Mouse (Mus musculus): ENCODE results near the gene Ank. TPM values are rescaled to one million over a fixed set of nuclear protein-coding genes. Genes with fewer than 3 reads are reported as not detected.
A peak's percentile ranks its signal among the peaks of the same experiment; 100 is the strongest.

The Ank gene
- polyA plus RNA-seq, 1 experiment from 2014 or later = 16.7 TPM

DNA sequence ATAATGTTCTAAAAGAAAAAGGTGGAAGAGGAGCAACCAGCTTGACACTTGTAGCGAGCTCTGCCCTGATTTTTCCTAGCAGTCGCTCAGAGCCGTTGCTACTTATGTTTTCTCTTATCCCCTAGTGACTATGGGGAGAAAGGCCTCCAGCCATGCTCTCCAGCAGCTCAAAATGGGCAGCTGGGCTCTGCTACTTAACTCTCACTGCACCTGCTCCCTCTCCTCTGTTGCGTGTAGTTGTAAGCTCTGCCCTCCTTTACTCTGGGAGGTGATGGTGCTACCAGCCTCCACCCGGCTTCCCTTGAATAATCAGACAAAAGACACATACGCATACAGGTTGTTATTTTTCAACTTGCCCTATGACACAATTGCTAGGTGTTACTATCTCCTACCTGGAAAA is 101.9 kb downstream of the Ank start:
- Histone ChIP-seq H3K4me3 (replicated peaks) (no peak overlapping the region), H3K4me1 (no peaks in the 10 kb centered on the region), H3K9me3 (replicated peaks) (no peaks in the 10 kb centered on the region), H3K27ac (replicated peaks) (no peak overlapping the region), H3K9ac (replicated peaks) (no peak overlapping the region), H3K4me2 (no peak overlapping the region), H3K27me3 (replicated peaks) (no peaks in the 10 kb centered on the region), H3K36me3 (peaks cover 58% of the 10 kb centered on the region)
- WGBS = 70% methylated on average over 6 of the region's 6 CpGs
- ATAC-seq (ENCODE audit: low FRiP score) = no peak

DNA sequence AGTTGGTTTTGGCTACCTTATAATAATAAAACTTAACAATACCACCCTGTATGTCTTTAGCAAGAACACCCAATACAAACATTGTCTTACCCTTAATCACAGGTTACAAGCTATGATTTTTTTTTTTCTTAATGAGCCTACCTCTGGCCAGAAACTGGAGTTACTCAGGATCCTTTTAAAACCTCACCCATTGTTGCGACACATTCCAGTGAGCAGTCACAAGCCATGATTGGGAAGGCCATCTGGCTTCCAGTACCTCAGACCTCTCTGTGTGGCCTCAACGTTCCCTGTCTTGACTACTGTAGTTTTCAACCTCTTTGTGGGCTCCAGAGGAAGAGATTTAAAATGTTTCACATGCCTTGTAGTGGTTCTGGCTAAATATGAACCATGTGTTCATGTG is 103.4 kb downstream of the Ank start:
- Histone ChIP-seq H3K4me2 (no peak overlapping the region), H3K27ac (replicated peaks) (no peak overlapping the region), H3K9me3 (replicated peaks) (no peaks in the 10 kb centered on the region), H3K9ac (replicated peaks) (no peak overlapping the region), H3K27me3 (replicated peaks) (no peaks in the 10 kb centered on the region), H3K36me3 (peaks cover 56% of the 10 kb centered on the region), H3K4me3 (replicated peaks) (no peak overlapping the region), H3K4me1 (no peaks in the 10 kb centered on the region)
- 78% methylated on average over 2 of the region's 2 CpGs for WGBS
- no peak for ATAC-seq (ENCODE audit: low FRiP score)

DNA sequence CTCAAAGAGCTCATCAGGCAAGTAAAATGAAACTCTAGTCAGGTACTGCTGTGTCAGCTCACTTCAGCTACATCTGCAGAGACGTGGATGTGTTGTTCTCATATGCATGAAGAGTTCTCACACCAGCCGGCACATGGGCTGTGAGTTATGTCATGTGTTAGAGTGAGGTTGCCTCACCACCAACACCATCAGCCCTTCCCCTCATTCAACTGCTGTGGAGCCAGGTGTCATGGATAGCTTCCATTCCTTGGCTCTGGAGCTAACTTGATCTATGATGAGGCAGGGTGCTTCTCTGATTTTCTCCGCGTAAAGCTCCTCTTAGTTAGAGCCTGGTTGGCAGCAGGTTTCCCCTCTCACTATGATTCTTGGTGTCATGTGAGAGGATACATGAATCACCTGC is 103.9 kb downstream of the Ank start:
- Histone ChIP-seq H3K36me3 (peaks cover 54% of the 10 kb centered on the region), H3K9ac (replicated peaks) (no peak overlapping the region), H3K4me2 (no peak overlapping the region), H3K9me3 (replicated peaks) (no peaks in the 10 kb centered on the region), H3K4me1 (no peaks in the 10 kb centered on the region), H3K4me3 (replicated peaks) (no peak overlapping the region), H3K27me3 (replicated peaks) (no peaks in the 10 kb centered on the region), H3K27ac (replicated peaks) (no peak overlapping the region)
- 88% methylated on average over 4 of the region's 4 CpGs for WGBS
- ATAC-seq (ENCODE audit: low FRiP score) = no peak

DNA sequence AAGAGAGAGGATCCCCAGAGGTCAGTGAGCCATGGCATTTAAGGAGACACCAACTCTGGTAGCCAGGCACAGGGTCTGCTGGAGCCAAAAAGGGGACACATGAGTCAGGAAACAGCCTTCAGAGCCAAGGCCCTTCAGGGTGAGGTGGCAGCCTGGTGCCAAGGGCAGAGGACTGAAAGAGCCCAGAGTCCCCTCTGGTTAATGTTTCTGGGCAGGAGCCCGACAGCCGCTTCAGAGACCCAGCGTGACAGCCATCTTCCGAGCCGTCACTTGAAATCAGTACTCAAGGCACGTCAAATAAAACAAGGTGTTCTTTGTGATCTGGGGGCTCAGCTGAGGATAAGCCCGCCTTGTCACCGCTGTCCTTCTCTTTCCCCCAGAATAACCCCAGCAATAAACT is 104.7 kb downstream of the Ank start:
- H3K4me3 ChIP-seq (replicated peaks) = no peak overlapping the region
- H3K36me3 ChIP-seq = peaks cover 46% of the 10 kb centered on the region
- no peaks in the 10 kb centered on the region for H3K9me3 ChIP-seq (replicated peaks)
- H3K4me2 ChIP-seq = no peak overlapping the region
- ATAC-seq (ENCODE audit: low FRiP score) = no peak
- 80% methylated on average over 8 of the region's 8 CpGs for WGBS
- H3K4me1 ChIP-seq = no peaks in the 10 kb centered on the region; the same call in 1 of the 2 replicates
- no peak overlapping the region for H3K9ac ChIP-seq (replicated peaks)
- H3K27ac ChIP-seq (replicated peaks) = no peak overlapping the region
- no peaks in the 10 kb centered on the region for H3K27me3 ChIP-seq (replicated peaks)

DNA sequence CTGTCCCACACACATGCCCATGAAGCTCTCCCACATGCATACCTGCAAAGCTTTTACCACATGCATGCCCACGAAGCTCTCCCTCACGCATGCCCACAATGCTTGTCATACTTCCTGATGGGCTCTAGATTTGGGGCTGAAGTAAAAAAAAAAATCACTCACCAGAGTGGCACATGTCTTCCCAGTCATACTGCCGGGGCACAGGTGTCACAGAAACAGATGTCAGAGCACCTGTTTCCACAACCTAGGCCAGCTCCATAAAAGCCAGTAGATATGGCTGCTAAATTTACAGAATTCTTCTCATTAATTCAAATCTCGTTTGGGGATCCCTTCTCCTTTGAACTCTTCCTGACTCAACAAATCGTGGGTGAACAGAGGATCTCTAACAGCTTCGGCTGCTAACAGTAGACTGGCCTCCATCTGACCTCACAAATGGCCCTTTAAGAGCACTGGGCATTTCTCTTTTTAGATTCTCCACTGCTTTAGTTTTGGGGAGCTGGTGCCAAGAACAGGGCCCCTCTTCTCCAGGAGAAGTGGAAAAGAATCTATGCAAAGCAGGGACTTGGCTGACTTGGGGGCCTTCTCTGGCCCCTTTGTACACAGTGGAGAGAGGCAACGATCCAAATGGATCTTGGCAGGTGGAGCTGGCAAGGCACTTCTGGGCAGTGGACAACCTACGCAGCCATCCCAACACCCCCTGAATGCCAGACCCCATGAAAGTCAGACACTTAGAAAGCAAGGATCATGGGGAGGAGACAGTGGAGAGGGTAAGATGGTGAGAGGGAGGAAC is 108.7 kb downstream of the Ank start:
- Histone ChIP-seq H3K4me3 (replicated peaks) (no peak overlapping the region), H3K27ac (replicated peaks) (no peak overlapping the region), H3K36me3 (peaks cover 24% of the 10 kb centered on the region), H3K4me1 (no peaks in the 10 kb centered on the region; the same call in 1 of the 2 replicates), H3K4me2 (no peak overlapping the region), H3K9ac (replicated peaks) (no peak overlapping the region), H3K9me3 (replicated peaks) (no peaks in the 10 kb centered on the region), H3K27me3 (replicated peaks) (no peaks in the 10 kb centered on the region)
- 79% methylated on average over 8 of the region's 8 CpGs for WGBS
- ATAC-seq (ENCODE audit: low FRiP score) = peak; percentile 81

DNA sequence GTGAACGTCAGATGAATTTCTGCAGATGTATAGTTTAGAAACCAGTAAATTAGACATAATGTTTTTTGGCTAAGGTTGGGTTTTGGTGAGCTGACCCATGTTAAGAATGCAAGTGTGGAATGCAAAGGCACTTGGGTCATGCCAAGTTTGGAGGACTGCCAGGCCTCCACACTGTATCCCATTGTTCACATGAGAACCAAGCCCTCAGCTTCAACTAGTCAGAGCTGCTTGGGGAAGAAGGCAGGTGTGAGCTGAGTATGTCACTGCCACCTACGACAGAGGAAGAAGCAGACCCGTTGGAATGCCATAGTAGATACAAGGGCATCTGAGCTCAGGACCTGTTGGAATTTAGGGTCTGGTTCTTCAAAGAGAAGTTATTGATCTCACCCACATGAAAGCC is 109.5 kb downstream of the Ank start:
- ATAC-seq (ENCODE audit: low FRiP score) = peak; percentile 45; the same call in 1 of the 2 replicates
- 61% methylated on average over 3 of the region's 3 CpGs for WGBS
- Histone ChIP-seq H3K4me1 (no peaks in the 10 kb centered on the region; the same call in 1 of the 2 replicates), H3K9me3 (replicated peaks) (no peaks in the 10 kb centered on the region), H3K9ac (replicated peaks) (no peak overlapping the region), H3K27me3 (replicated peaks) (no peaks in the 10 kb centered on the region), H3K4me3 (replicated peaks) (no peak overlapping the region), H3K4me2 (no peak overlapping the region), H3K36me3 (peaks cover 27% of the 10 kb centered on the region), H3K27ac (replicated peaks) (no peak overlapping the region)

DNA sequence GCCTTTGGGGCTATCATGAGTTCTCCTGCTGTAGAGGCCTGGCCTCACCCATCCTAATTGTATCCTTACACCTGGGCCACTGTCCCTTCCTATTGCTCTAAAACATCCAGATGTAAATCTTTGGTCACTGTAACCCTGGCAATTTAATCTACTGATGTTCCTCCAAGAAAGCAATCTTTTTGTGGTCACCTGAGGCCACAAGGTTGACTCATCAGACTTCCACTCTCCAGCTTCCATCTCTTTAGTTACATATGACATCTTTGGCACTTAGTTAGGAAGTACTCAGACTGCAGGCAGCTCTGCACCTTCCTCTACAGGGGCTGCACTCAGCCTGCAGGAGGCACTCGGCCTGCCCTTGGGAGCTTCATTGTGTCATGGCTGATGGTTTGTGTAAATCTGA is 110.4 kb downstream of the Ank start:
- WGBS = 88% methylated on average over 1 of the region's 1 CpGs
- H3K4me1 ChIP-seq = peaks cover 4% of the 10 kb centered on the region
- H3K9me3 ChIP-seq (replicated peaks) = no peaks in the 10 kb centered on the region
- no peak overlapping the region for H3K4me3 ChIP-seq (replicated peaks)
- H3K9ac ChIP-seq (replicated peaks) = no peak overlapping the region
- H3K36me3 ChIP-seq = peaks cover 22% of the 10 kb centered on the region
- H3K27me3 ChIP-seq (replicated peaks) = no peaks in the 10 kb centered on the region
- H3K4me2 ChIP-seq = no peak overlapping the region
- ATAC-seq (ENCODE audit: low FRiP score) = no peak
- H3K27ac ChIP-seq (replicated peaks) = no peak overlapping the region

DNA sequence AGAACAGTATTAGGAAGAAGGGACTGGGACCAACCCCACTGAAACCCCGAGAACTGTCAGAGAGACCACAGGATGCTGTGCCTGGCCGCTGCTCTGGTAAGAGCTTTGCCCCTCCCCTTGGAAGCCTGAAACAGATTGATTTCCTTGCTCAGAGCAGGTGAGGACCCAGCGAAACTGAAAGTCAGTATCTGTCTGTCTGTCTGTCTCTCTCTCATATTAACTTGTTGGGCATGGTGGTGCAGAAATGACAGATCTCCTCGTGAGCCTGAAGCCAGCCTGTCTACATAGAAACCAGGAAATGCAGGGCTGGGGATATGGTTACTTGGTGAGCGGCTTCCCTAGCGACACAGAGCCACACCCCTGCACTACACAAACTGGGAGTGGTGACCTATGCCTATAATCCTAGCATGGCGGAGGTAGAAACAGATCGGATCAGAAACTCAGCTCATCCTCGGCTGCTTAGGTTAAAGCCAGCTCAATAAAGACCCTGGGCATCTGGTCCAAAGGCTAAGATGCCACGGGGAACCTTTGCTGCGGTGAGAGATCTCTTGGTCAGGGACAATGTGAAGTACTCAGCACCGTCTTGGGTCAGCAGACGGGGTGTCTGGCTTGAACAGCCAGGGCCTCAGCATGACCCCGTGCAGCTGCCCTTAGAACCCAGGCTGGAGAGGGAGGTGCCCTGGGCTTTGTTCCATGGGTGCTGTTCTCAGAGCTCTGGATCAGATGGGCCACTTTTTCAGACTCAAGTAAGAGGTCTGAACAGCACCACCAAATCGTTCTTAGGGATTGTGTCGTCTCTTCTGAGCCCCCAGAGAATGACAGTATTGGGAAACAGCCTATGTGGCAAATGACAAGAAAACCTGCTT is 111.7 kb downstream of the Ank start:
- 84% methylated on average over 16 of the region's 16 CpGs for WGBS
- Histone ChIP-seq H3K9me3 (replicated peaks) (no peaks in the 10 kb centered on the region), H3K27me3 (replicated peaks) (no peaks in the 10 kb centered on the region), H3K4me3 (replicated peaks) (no peak overlapping the region), H3K4me2 (no peak overlapping the region), H3K27ac (replicated peaks) (no peak overlapping the region), H3K36me3 (peaks cover 10% of the 10 kb centered on the region), H3K9ac (replicated peaks) (no peak overlapping the region), H3K4me1 (peaks cover 5% of the 10 kb centered on the region)
- no peak for ATAC-seq (ENCODE audit: low FRiP score)

DNA sequence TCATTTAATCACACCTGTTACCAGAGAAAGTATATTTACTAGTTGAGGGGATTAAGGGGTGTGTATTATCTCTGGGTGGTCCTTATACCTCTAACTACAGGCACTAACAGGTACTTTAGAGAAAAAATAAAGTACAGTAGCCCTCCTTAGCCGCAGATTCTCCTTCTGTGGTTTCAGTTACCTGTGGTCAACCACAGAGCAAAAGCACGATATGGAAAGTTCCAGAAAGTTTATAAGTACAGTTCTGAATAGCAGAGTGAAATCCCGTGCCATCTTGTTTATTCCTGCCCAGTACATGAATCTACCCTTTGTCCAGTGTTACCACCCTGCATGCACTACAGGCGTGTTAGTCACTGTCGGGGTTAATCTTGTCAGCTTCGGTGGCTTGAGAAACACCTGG is 112.4 kb downstream of the Ank start:
- Histone ChIP-seq H3K4me2 (no peak overlapping the region), H3K36me3 (peaks cover 7% of the 10 kb centered on the region; the same call in 1 of the 2 replicates), H3K4me3 (replicated peaks) (no peak overlapping the region), H3K4me1 (peaks cover 5% of the 10 kb centered on the region), H3K9ac (replicated peaks) (no peak overlapping the region), H3K27ac (replicated peaks) (no peak overlapping the region), H3K27me3 (replicated peaks) (no peaks in the 10 kb centered on the region), H3K9me3 (replicated peaks) (no peaks in the 10 kb centered on the region)
- 92% methylated on average over 6 of the region's 6 CpGs for WGBS
- ATAC-seq (ENCODE audit: low FRiP score) = no peak

DNA sequence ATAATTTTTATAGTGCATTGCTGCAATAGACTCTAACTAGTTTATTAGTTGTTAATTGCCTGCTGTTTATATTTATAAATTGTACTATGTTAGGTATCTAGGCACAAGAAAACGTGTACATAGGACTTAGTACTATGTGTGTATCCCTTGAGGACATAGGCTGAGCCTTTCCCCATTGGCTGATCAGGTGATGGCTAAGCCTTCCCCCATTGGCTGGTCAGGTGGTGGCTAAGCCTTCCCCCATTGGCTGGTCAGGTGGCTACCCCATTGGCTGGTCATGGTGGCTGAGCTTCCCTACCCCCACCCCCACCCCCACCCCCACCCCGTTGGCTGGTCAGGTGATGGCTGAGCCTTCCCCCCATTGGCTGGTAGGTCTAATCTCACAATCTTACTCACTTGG is 113.4 kb downstream of the Ank start:
- H3K4me3 ChIP-seq (replicated peaks) = no peak overlapping the region
- H3K4me2 ChIP-seq = no peak overlapping the region
- no peaks in the 10 kb centered on the region for H3K27me3 ChIP-seq (replicated peaks)
- no peaks in the 10 kb centered on the region for H3K9me3 ChIP-seq (replicated peaks)
- 86% methylated on average over 2 of the region's 2 CpGs for WGBS
- ATAC-seq (ENCODE audit: low FRiP score) = no peak
- peaks cover 7% of the 10 kb centered on the region; the same call in 1 of the 2 replicates for H3K36me3 ChIP-seq
- H3K27ac ChIP-seq (replicated peaks) = no peak overlapping the region
- H3K9ac ChIP-seq (replicated peaks) = no peak overlapping the region
- peaks cover 5% of the 10 kb centered on the region for H3K4me1 ChIP-seq

DNA sequence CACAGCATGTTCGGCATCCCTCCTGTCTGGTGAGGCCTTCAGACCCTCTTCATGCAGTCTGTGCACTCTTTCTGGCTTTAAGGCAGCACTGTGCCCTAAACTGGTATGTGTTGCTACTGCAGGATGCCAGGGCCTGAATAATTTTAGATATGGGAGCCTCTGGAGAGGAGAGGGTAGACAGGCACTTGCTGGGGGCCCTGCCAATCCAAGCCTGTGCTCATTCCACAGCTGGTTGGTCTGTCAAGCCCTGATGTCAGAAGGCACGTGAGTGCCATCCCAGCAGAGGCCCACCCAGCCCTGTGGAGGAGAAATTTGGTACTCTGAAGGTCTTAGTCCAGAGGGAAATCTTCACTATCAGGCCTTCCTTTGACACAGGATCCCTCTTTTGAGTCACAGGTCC is 114.3 kb downstream of the Ank start:
- Histone ChIP-seq H3K36me3 (peaks cover 10% of the 10 kb centered on the region; the same call in 1 of the 2 replicates), H3K9ac (replicated peaks) (no peak overlapping the region), H3K9me3 (replicated peaks) (no peaks in the 10 kb centered on the region), H3K4me3 (replicated peaks) (no peak overlapping the region), H3K27me3 (replicated peaks) (no peaks in the 10 kb centered on the region), H3K4me1 (peaks cover 5% of the 10 kb centered on the region), H3K4me2 (no peak overlapping the region), H3K27ac (replicated peaks) (no peak overlapping the region)
- ATAC-seq (ENCODE audit: low FRiP score) = no peak
- WGBS = 81% methylated on average over 2 of the region's 2 CpGs

DNA sequence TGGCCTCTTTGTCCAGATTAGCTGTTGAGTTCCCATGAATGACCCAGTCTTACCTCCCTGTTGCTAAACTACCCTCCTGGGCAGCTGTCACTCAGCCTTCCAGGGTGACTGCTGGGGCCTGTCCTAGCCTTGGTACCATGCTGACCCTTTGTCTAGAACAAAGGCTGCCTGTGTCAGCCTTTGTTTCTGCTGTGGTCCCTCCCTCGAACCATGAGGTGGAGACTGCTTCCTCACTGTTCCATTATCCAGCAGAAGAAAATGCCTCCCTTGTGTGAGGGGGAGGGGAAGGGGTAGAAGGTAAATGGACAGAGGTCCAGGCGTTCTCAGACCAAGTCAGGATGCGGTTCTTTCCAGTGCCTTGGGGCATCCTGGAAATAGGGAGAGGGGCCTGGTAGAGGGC is 115.2 kb downstream of the Ank start:
- Histone ChIP-seq H3K36me3 (peaks cover 10% of the 10 kb centered on the region; the same call in 1 of the 2 replicates), H3K27me3 (replicated peaks) (no peaks in the 10 kb centered on the region)

More for the DNA sequence above, 115.2 kb downstream of the Ank start:
- no peak for ATAC-seq (ENCODE audit: low FRiP score)
- Histone ChIP-seq H3K4me3 (replicated peaks) (no peak overlapping the region), H3K4me2 (no peak overlapping the region), H3K27ac (replicated peaks) (no peak overlapping the region), H3K9ac (replicated peaks) (no peak overlapping the region), H3K9me3 (replicated peaks) (no peaks in the 10 kb centered on the region), H3K4me1 (peaks cover 5% of the 10 kb centered on the region)
- 13% methylated on average over 3 of the region's 3 CpGs for WGBS

Measured in neural tube, embryonic 15.5 days (tissue).